Mouse (Mus musculus): ENCODE measurements around the gene Cideb. TPM values are rescaled to one million over a fixed set of nuclear protein-coding genes. Genes with fewer than 3 reads are reported as not detected.

Cideb gene
- polyA plus RNA-seq, 1 experiment, result 1.8 TPM

- Histone ChIP-seq H3K36me3 (ENCODE audit: control insufficient read depth, insufficient read depth, low read length) (no peaks in the 10 kb centered on the region), H3K27ac (ENCODE audit: control insufficient read depth, insufficient read depth, low read length) (no peak overlapping the region), H3K4me3 (ENCODE audit: control insufficient read depth, insufficient read depth, low read length) (no peak overlapping the region), H3K27me3 (ENCODE audit: control insufficient read depth, insufficient read depth, low read length) (no peaks in the 10 kb centered on the region), H3K4me1 (replicated peaks; ENCODE audit: control insufficient read depth, insufficient read depth, low read length) (no peaks in the 10 kb centered on the region)
- no peak for TF ChIP-seq POLR2A (IDR thresholded peaks at IDR 0.05; ENCODE audit: control insufficient read depth, extremely low read depth, insufficient read depth, low read length, poor library complexity)
- TF ChIP-seq CTCF (IDR thresholded peaks at IDR 0.05; ENCODE audit: borderline replicate concordance, control insufficient read depth, extremely low read depth, insufficient read depth, low read length, poor library complexity), result no peak
- DNase-seq, result peak; percentile 0
- WGBS, result 86% methylated on average over 16 of the region's 16 CpGs
These were observed 21.4 kb upstream of the Cideb start for GRCm38 (mm10) chr14:55779656-55780055.

GRCm38 (mm10) chr14:55778686-55779085, 20.4 kb upstream of the Cideb start:
- Histone ChIP-seq H3K4me1 (replicated peaks; ENCODE audit: control insufficient read depth, insufficient read depth, low read length) (no peaks in the 10 kb centered on the region), H3K4me3 (ENCODE audit: control insufficient read depth, insufficient read depth, low read length) (no peak overlapping the region), H3K36me3 (ENCODE audit: control insufficient read depth, insufficient read depth, low read length) (no peaks in the 10 kb centered on the region), H3K27ac (ENCODE audit: control insufficient read depth, insufficient read depth, low read length) (no peak overlapping the region), H3K27me3 (ENCODE audit: control insufficient read depth, insufficient read depth, low read length) (no peaks in the 10 kb centered on the region)
- DNase-seq, result no peak
- WGBS, result 97% methylated on average over 15 of the region's 15 CpGs
- no peak for TF ChIP-seq POLR2A (IDR thresholded peaks at IDR 0.05; ENCODE audit: control insufficient read depth, extremely low read depth, insufficient read depth, low read length, poor library complexity)

DNA sequence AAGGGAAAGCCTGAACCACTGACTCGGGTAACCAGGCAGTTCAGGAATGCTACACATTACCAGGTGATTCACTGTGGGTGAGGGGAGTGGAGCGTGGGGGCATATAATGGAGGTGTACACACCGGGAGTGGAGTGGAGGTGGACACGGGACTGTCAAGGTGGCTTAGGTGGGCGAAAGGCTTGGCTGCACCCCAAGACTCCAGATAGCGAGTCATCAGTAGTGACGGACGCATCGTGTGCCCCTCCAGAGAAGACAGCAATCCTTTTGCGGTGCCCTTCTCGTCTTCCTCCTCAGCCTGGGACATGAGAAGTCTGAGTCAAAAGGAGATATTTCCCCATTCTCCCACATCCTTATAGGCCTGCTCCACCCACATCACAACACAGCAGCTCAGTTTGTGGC, 19.5 kb upstream of the Cideb start:
- TF ChIP-seq CTCF (IDR thresholded peaks at IDR 0.05; ENCODE audit: borderline replicate concordance, control insufficient read depth, extremely low read depth, insufficient read depth, low read length, poor library complexity), result no peak
- TF ChIP-seq POLR2A (IDR thresholded peaks at IDR 0.05; ENCODE audit: control insufficient read depth, extremely low read depth, insufficient read depth, low read length, poor library complexity), result no peak
- H3K27ac ChIP-seq (ENCODE audit: control insufficient read depth, insufficient read depth, low read length), result no peak overlapping the region
- H3K4me3 ChIP-seq (ENCODE audit: control insufficient read depth, insufficient read depth, low read length), result no peak overlapping the region
- no peaks in the 10 kb centered on the region for H3K27me3 ChIP-seq (ENCODE audit: control insufficient read depth, insufficient read depth, low read length)
- no peaks in the 10 kb centered on the region for H3K4me1 ChIP-seq (replicated peaks; ENCODE audit: control insufficient read depth, insufficient read depth, low read length)
- DNase-seq, result no peak
- H3K36me3 ChIP-seq (ENCODE audit: control insufficient read depth, insufficient read depth, low read length), result no peaks in the 10 kb centered on the region
- WGBS, result 85% methylated on average over 11 of the region's 11 CpGs

- TF ChIP-seq POLR2A (IDR thresholded peaks at IDR 0.05; ENCODE audit: control insufficient read depth, extremely low read depth, insufficient read depth, low read length, poor library complexity) (no peak), CTCF (IDR thresholded peaks at IDR 0.05; ENCODE audit: borderline replicate concordance, control insufficient read depth, extremely low read depth, insufficient read depth, low read length, poor library complexity) (no peak)
- no peak overlapping the region for H3K4me3 ChIP-seq (ENCODE audit: control insufficient read depth, insufficient read depth, low read length)
- H3K27ac ChIP-seq (ENCODE audit: control insufficient read depth, insufficient read depth, low read length), result no peak overlapping the region
- no peaks in the 10 kb centered on the region for H3K27me3 ChIP-seq (ENCODE audit: control insufficient read depth, insufficient read depth, low read length)
- no peaks in the 10 kb centered on the region for H3K4me1 ChIP-seq (replicated peaks; ENCODE audit: control insufficient read depth, insufficient read depth, low read length)
- WGBS, result 48% methylated on average over 3 of the region's 3 CpGs
- H3K36me3 ChIP-seq (ENCODE audit: control insufficient read depth, insufficient read depth, low read length), result no peaks in the 10 kb centered on the region
- DNase-seq, result no peak
These were observed 18.9 kb upstream of the Cideb start for GRCm38 (mm10) chr14:55777176-55777575.

- Histone ChIP-seq H3K27ac (ENCODE audit: control insufficient read depth, insufficient read depth, low read length) (no peak overlapping the region), H3K4me1 (replicated peaks; ENCODE audit: control insufficient read depth, insufficient read depth, low read length) (no peaks in the 10 kb centered on the region), H3K4me3 (ENCODE audit: control insufficient read depth, insufficient read depth, low read length) (no peak overlapping the region), H3K27me3 (ENCODE audit: control insufficient read depth, insufficient read depth, low read length) (no peaks in the 10 kb centered on the region), H3K36me3 (ENCODE audit: control insufficient read depth, insufficient read depth, low read length) (no peaks in the 10 kb centered on the region)
- no peak for DNase-seq
- 81% methylated on average over 7 of the region's 7 CpGs for WGBS
- no peak for TF ChIP-seq POLR2A (IDR thresholded peaks at IDR 0.05; ENCODE audit: control insufficient read depth, extremely low read depth, insufficient read depth, low read length, poor library complexity)
- no peak for TF ChIP-seq CTCF (IDR thresholded peaks at IDR 0.05; ENCODE audit: borderline replicate concordance, control insufficient read depth, extremely low read depth, insufficient read depth, low read length, poor library complexity)
These were observed 18.5 kb upstream of the Cideb start for GRCm38 (mm10) chr14:55776711-55777110.

DNA sequence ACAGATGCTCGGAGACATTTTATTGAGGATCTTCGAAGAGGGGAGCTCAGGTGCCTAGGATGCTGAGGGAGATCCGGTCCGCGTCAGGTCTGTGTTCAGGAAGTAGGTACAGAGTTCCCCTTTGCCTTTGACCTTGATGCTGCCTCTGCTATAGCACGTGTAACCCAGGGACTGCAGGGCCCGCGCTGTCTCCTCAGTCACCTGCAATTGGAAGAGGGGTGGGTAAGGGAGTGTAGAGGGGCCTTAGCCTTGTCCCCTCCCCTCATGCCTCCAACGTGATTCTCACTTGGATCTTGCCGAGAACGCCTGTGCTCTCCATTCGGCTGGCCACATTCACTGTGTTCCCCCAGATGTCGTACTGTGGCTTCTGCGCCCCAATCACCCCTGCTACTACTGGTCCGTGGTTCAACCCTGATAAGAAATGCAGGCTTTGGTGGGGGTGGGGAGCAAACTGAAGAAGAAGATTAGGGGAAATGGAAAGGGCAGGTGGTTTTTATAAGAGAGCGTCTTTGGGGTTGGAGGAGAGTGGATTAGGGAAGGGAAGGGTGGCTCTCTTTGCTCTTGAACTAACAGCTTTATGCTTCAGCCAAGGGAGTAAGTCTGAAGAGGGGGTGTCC, 10.9 kb upstream of the Cideb start:
- Histone ChIP-seq H3K27me3 (ENCODE audit: control insufficient read depth, insufficient read depth, low read length) (peaks cover 2% of the 10 kb centered on the region; the same call in 1 of the 2 replicates), H3K27ac (ENCODE audit: control insufficient read depth, insufficient read depth, low read length) (no peak overlapping the region), H3K4me1 (replicated peaks; ENCODE audit: control insufficient read depth, insufficient read depth, low read length) (0 out of 2 replicates have a peak, but pooled peaks cover 4% of the 10 kb centered on the region), H3K4me3 (ENCODE audit: control insufficient read depth, insufficient read depth, low read length) (no peak overlapping the region), H3K36me3 (ENCODE audit: control insufficient read depth, insufficient read depth, low read length) (no peaks in the 10 kb centered on the region)
- WGBS, result 52% methylated on average over 16 of the region's 16 CpGs
- no peak for TF ChIP-seq POLR2A (IDR thresholded peaks at IDR 0.05; ENCODE audit: control insufficient read depth, extremely low read depth, insufficient read depth, low read length, poor library complexity)
- no peak for TF ChIP-seq CTCF (IDR thresholded peaks at IDR 0.05; ENCODE audit: borderline replicate concordance, control insufficient read depth, extremely low read depth, insufficient read depth, low read length, poor library complexity)
- no peak for DNase-seq

DNA sequence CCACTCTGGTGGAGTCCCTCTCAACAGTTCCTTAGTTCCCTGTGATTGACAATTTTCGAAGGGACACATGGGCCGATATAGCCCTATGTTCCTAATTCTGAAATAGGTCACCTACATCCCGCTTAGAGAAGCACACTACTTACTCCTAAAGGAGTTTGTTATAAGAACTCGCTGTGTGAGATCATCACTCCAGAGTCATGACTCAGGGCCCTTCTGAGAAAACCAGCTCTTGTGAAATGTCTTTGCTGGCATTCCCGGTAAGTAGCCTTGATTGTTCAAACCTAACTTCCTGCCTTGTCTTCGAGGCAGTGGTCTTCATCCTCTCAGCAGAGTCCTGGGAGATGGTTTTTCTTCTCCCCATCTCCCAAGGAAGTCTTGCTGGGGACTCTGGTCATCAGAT, 10.3 kb upstream of the Cideb start:
- Histone ChIP-seq H3K4me3 (ENCODE audit: control insufficient read depth, insufficient read depth, low read length) (no peak overlapping the region), H3K4me1 (replicated peaks; ENCODE audit: control insufficient read depth, insufficient read depth, low read length) (0 out of 2 replicates have a peak, but pooled peaks cover 4% of the 10 kb centered on the region), H3K27me3 (ENCODE audit: control insufficient read depth, insufficient read depth, low read length) (peaks cover 4% of the 10 kb centered on the region; the same call in 1 of the 2 replicates), H3K36me3 (ENCODE audit: control insufficient read depth, insufficient read depth, low read length) (no peaks in the 10 kb centered on the region), H3K27ac (ENCODE audit: control insufficient read depth, insufficient read depth, low read length) (no peak overlapping the region)
- no peak for DNase-seq
- no peak for TF ChIP-seq CTCF (IDR thresholded peaks at IDR 0.05; ENCODE audit: borderline replicate concordance, control insufficient read depth, extremely low read depth, insufficient read depth, low read length, poor library complexity)
- TF ChIP-seq POLR2A (IDR thresholded peaks at IDR 0.05; ENCODE audit: control insufficient read depth, extremely low read depth, insufficient read depth, low read length, poor library complexity), result no peak
- WGBS, result 90% methylated on average over 6 of the region's 6 CpGs

Measured in thymus, adult 2 months (tissue).